Mouse (Mus musculus): ENCODE results near the gene Spef2.
"Not testable (repeated sequence)": the region's sequence is repeated elsewhere in the genome, so short reads cannot be mapped to it uniquely, and the experiment has no call there.

Spef2 gene

GRCm38 (mm10) chr15:9748359-9749102, at the start of gene Spef2:
TSS of gene Spef2 (minus strand) at chr15:9748868.
- DNase-seq = peak; percentile 74 to 83

- no peak for DNase-seq
Observed at GRCm38 (mm10) chr15:9794131-9794530, 45.5 kb upstream of the Spef2 start.

- DNase-seq = peak in 1 of 2 experiments; percentile 31
Observed at GRCm38 (mm10) chr15:9788245-9789030, 39.8 kb upstream of the Spef2 start.

GRCm38 (mm10) chr15:9774222-9775142, 25.8 kb upstream of the Spef2 start:
- not testable (repeated sequence) for DNase-seq

GRCm38 (mm10) chr15:9768184-9768918, 19.7 kb upstream of the Spef2 start:
- DNase-seq = peak in 1 of 2 experiments; percentile 25

- DNase-seq = no peak
Observed at GRCm38 (mm10) chr15:9767034-9767433, 18.4 kb upstream of the Spef2 start.

GRCm38 (mm10) chr15:9750966-9751365, 2.3 kb upstream of the Spef2 start:
- DNase-seq = no peak

- DNase-seq = no peak
Observed at GRCm38 (mm10) chr15:9747410-9748104, 1.1 kb downstream of the Spef2 start.

GRCm38 (mm10) chr15:9742172-9742571, 6.5 kb downstream of the Spef2 start:
- DNase-seq = no peak

GRCm38 (mm10) chr15:9714574-9715458, 33.9 kb downstream of the Spef2 start:
- no peak for DNase-seq

- no peak for DNase-seq
Observed at GRCm38 (mm10) chr15:9713707-9714106, 35.0 kb downstream of the Spef2 start.

GRCm38 (mm10) chr15:9710330-9710729, 38.3 kb downstream of the Spef2 start:
- no peak for DNase-seq

- no peak for DNase-seq
Observed at GRCm38 (mm10) chr15:9705830-9706450, 42.7 kb downstream of the Spef2 start.

GRCm38 (mm10) chr15:9701845-9702244, 46.8 kb downstream of the Spef2 start:
- DNase-seq = no peak

GRCm38 (mm10) chr15:9691721-9692120, 56.9 kb downstream of the Spef2 start:
- no peak for DNase-seq

- DNase-seq = no peak
Observed at GRCm38 (mm10) chr15:9690845-9691244, 57.8 kb downstream of the Spef2 start.

GRCm38 (mm10) chr15:9690436-9690835, 58.2 kb downstream of the Spef2 start:
- no peak for DNase-seq

GRCm38 (mm10) chr15:9683485-9683884, 65.2 kb downstream of the Spef2 start:
- DNase-seq = no peak

- DNase-seq = no peak
Observed at GRCm38 (mm10) chr15:9677343-9678036, 71.2 kb downstream of the Spef2 start.
